Mouse (Mus musculus) thymus, adult 2 months (tissue): ENCODE results near the gene Gm6020. TPM values are rescaled to one million over a fixed set of nuclear protein-coding genes. Genes with fewer than 3 reads are reported as not detected.

Experiments used
- DNase-seq: peaks from one replicate; pipeline ENCODE4 v3.0.0; 2021
- H3K27ac ChIP-seq: fragments of 200-500 bp; 2 replicates; pipeline ENCODE4 v1.5.1; 2012; ENCODE audit warnings: low read length, control low read depth; ENCODE audit not compliant: control insufficient read depth, insufficient read depth
- H3K27me3 ChIP-seq: fragments of 200-500 bp; 2 replicates; pipeline ENCODE4 v1.6.1; 2012; ENCODE audit warnings: mild to moderate bottlenecking, low read length, moderate library complexity, mixed read lengths; ENCODE audit not compliant: control insufficient read depth, insufficient read depth
- H3K36me3 ChIP-seq: fragments of 200-500 bp; 2 replicates; pipeline ENCODE4 v1.6.1; 2012; ENCODE audit warnings: mild to moderate bottlenecking, low read length, moderate library complexity; ENCODE audit not compliant: control insufficient read depth, insufficient read depth
- H3K4me1 ChIP-seq: fragments of 200-500 bp; replicated peaks from 2 replicates; pipeline ENCODE4 v1.6.1; 2012; ENCODE audit warnings: low read length; ENCODE audit not compliant: control insufficient read depth, insufficient read depth
- H3K4me3 ChIP-seq: fragments of 200-500 bp; 2 replicates; pipeline ENCODE4 v1.5.1; 2012; ENCODE audit warnings: mild to moderate bottlenecking, low read length, control low read depth, moderate library complexity; ENCODE audit not compliant: control insufficient read depth, insufficient read depth
- CTCF ChIP-seq: fragments of 200-500 bp; IDR thresholded peaks from 2 replicates; pipeline ENCODE4 v1.5.1; 2012; ENCODE audit warnings: mild to moderate bottlenecking, control low read depth, low read length, moderate library complexity, borderline replicate concordance; ENCODE audit not compliant: control insufficient read depth, poor library complexity, insufficient read depth; ENCODE audit errors: extremely low read depth
- POLR2A ChIP-seq: fragments of 200-500 bp; IDR thresholded peaks from 2 replicates; pipeline ENCODE4 v1.6.1; 2012; ENCODE audit warnings: mild to moderate bottlenecking, low read length, control low read depth, moderate library complexity; ENCODE audit not compliant: control insufficient read depth, poor library complexity, insufficient read depth; ENCODE audit errors: extremely low read depth
- WGBS: fragments of 180-500 bp; shearing (Covaris S2); methylation state at CpG from one replicate; pipeline ENCODE4 v1.1.7; 2018; 5-methylcytosine and 5-hydroxymethylcytosine counted together
- polyA plus RNA-seq: library from polyadenylated mRNA; depleted of rRNA; stranded (reverse); fragments of >200 nt; gene quantifications from 2 replicates; pipeline ENCODE4 v1.2.3, GENCODE M21; 2012; rRNA removed

Gm6020 gene
- polyA plus RNA-seq, 1 experiment = not detected

GRCm38 (mm10) chr19:61226401-61226927, 42.8 kb downstream of the Gm6020 start:
- DNase-seq = peak; percentile 45
- Histone ChIP-seq H3K27me3 (no peaks in the 10 kb centered on the region), H3K27ac (no peak overlapping the region), H3K4me3 (peak overlapping the region; percentile 55), H3K36me3 (no peaks in the 10 kb centered on the region), H3K4me1 (peaks cover 8% of the 10 kb centered on the region)
- WGBS = 2% methylated on average over 71 of the region's 71 CpGs
- TF ChIP-seq CTCF (no peak), POLR2A (no peak)

DNA sequence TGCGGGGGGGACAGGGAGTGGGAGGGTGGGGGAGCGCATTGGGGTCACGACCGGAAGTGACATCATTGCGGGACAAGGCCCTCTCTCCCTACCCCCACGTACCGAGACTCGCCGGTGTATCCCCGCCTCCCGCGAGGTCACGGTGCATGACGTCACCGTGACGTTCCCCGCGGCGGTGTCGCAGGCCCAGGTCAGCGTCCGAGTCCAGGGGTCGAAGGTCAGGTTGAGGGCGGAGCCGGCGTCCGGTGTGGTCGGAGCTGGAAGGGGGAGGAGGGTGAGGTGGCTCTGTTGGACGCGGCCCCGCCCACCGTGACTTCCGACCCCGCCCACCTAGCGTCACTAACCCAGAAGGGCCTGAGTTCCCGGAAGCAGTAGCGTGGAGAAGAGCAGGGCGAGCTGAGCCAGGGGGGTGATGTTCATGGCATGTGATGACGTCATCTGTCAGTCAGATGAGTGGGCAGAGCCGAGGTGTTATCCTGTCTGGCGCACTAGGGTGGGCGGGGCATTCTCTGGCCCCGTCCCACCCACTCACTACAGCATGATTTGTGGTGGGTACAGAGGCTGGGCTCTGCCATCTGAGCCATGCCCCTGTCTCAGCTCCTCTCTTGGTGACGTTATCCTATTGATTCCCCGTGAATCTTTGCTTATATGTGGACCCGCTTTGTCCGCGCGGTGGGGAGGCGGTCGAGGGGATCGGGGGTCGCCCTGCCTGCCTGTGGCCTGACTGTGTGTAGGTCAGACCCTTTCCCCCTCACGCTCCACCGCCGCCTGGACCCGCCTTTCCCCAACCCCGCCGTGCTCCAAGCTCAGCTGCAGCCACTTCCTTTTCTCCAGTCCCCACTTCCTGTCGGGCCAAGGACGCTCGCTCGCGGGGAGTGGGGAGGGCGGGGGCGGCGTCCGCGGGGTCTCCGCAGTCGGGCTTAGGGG, 43.5 kb downstream of the Gm6020 start:
- Histone ChIP-seq H3K4me3 (peak overlapping the region; percentile 55), H3K36me3 (no peaks in the 10 kb centered on the region), H3K27me3 (no peaks in the 10 kb centered on the region), H3K27ac (no peak overlapping the region), H3K4me1 (peaks cover 8% of the 10 kb centered on the region)
- DNase-seq = peak; percentile 82
- TF ChIP-seq POLR2A (no peak), CTCF (no peak)
- under 1% methylated on average over 71 of the region's 71 CpGs for WGBS

GRCm38 (mm10) chr19:61227941-61228701, 44.4 kb downstream of the Gm6020 start, which contains the start of gene Csf2ra:
Csf2ra (minus strand) TSS chr19:61228429.
- H3K4me1 ChIP-seq = peaks cover 8% of the 10 kb centered on the region
- peak within 1 kb of the TSS; percentile 55 for H3K4me3 ChIP-seq
- TF ChIP-seq POLR2A (no peak), CTCF (no peak)
- DNase-seq = peak; percentile 30
- H3K27ac ChIP-seq = no peak within 1 kb of the TSS
- H3K27me3 ChIP-seq = no peaks in the 10 kb centered on the region
- WGBS = 64% methylated on average over 36 of the region's 36 CpGs
- no peaks in the 10 kb centered on the region for H3K36me3 ChIP-seq

Other genes with a start within 250 kb of the Gm6020 start
- 8.8 and 9.8 TPM in 2 replicates for gene Zfp950, start 43.0 kb upstream of the Gm6020 start, polyA plus RNA-seq
- not detected in 2 replicates for gene Gm7102, start 7.6 kb upstream of the Gm6020 start, polyA plus RNA-seq
- gene Csf2ra, start 44.5 kb downstream of the Gm6020 start, polyA plus RNA-seq = 211 and 216 TPM in 2 replicates
- not detected in 2 replicates for gene Gm21060, start 113.2 kb downstream of the Gm6020 start, polyA plus RNA-seq